Mouse (Mus musculus) cerebellum, adult 11 months (tissue): ENCODE data around the gene She.

ENCODE experiments used
- DNase-seq: peaks from one replicate; pipeline ENCODE4 v3.0.0; 2022

The She gene

DNA sequence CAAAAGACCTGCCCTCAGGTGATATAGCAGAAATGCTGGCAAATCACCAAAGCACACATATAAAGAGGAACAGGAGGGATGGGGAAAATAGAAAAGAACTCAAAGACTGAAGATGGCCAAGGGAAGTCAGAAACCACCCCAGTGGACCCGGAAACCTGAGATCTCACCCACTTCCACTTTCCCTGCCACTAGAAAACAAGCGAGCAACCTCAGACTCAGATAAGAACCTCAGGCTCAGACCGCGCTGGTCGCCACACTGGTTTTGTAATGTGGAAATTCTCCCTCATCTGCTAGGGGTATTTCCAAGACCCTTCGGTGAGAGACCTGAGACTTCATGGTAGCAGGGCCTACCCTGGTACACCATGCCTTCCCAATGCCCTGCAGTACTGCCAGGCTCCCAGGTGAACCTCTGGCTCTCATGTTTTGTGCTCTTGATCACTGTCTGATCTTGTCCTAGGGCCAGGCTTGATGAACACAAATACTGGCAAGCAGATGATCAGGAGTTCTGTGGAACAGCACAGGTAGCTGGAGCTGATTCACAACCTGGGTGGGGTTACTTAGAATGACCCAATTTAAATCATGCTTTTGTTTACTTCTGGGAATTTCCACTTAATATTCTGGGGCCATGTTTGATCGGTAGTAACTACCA, 56.5 kb downstream of the She start:
- no peak for DNase-seq

GRCm38 (mm10) chr3:89889841-89890430, 58.8 kb downstream of the She start:
- DNase-seq = no peak

- no peak for DNase-seq
Observed at GRCm38 (mm10) chr3:89891696-89892095, 60.5 kb downstream of the She start.

DNA sequence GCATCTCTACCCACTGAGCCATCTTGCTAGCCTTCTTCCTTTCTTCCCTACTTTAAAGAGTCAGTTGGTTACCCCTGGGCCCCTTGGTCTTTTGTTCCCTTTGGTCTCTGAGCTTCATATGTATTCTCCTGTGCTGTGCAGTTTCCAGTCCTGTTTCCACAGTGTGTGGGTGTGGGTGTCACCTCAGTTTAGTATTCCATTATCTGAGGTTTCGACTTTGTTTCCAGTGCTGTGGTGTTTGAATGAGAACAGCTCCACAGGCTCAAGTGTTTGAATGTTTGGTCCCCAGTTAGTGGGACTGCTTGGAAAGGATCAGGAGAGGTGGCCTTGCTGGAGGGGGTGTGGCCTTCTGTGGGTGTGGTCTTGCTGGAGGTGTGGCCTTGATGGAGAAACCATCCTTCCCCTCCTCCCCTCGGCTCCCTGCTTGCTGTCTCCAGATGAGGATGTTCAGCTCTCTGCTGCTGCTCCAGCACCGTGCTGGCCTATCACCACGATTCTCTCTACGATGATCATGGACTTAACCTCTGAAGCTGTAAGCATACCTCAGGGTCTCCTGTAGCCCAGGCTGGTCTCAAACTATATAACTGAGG, 61.4 kb downstream of the She start:
- no peak for DNase-seq

DNA sequence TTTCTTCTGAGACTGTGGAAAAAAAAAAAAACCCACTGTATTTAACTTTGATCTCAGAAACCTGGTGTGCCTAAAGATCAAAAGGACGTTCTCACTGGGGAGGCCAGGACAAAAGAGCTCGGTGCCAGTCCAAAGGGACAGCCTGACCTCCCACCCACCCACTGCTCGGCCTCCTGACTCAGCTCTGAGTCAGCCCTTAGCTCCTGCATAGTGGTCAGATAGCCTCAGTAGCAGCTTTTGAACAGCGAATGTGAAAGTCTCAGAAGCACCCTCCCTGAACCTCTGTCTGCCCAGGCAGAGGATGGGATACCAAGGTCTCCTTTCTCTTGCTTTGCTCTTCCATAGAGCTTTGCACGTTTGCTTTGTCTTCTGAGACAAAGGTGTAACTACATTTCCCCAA, 65.4 kb downstream of the She start:
- DNase-seq = no peak

DNA sequence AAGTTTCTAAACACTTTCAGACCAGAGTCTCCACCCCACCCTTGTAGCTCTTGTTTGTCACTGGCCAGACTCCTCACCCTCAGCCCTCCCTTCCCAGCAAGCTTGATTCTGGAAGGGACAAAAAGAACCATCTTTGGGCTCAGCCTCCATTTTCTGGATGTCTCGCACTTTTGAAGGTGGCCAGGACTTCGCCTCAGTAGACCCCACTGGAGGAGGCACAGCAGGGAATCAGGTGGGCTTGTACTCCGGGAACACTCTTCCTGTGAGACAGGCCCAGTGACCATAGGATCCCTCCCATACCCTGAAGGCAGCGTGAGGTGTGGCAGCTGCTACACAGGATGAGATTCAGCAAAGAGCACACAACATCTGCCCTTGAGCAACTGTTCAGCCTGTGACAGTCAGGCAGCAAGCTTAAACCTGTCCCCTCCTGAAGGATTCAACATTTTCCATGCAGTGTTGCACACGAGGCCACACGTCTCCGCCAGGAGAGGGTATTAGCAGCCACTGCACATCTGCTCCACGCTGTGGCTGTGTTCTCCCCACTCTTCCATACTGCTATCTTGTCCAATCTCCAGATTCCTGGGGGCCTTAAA, 66.1 kb downstream of the She start:
- no peak for DNase-seq

DNA sequence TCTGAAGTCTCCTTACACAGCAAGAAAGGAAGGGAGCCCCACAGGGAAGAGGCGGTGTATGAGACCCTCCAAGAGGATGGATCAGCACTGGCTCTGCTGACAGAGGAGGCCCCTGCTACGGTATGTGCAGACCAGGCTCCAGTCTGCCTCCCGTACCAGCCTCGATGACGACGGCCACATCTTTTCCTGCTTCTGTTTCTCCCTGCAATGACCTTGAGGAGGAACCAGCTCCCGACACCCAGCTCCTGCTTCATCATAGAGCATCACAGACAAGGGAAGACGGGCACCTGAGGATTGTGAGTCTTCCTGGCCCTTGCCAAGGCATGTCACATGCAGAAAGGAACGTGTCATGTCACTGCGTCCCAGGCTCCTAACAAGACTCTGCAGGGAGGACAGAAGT, 66.8 kb downstream of the She start:
- DNase-seq = no peak

DNA sequence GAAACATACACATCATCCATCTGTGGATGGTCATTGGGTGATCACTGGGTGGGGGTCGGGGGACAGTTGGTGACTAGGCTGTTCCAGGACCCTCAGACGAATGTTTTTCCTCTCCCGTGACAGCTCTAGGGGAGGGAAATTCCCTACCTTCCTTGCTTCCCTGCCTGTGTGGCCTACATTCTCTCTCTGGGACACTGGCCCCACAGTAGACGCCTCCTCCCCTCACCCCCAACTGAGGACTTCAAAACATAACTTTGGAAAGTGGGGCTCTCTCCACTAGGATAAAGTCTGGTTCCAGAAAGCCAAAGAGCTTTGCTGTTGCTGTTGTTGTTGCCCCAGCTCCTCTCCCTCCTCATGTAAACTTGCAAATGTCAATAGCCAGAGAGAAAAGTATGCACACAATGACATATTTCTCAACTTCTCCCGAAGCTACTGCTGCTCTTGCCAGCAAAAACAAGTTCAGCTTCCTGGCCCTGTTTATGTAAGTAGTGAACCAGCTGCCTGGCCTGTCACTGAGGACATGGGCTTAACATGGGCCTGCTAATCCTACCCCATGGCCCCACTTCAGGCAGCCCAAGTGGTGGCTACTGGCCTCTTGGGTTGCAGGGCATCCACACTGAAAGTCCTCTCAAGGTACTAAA, 67.8 kb downstream of the She start:
- DNase-seq = no peak

GRCm38 (mm10) chr3:89899511-89899908, 68.3 kb downstream of the She start:
- DNase-seq = no peak

GRCm38 (mm10) chr3:89907846-89908245, 76.7 kb downstream of the She start:
- no peak for DNase-seq
